Mouse (Mus musculus): Measurements from ENCODE around the gene Ceacam1. TPM values are rescaled to one million over a fixed set of nuclear protein-coding genes. Genes with fewer than 3 reads are reported as not detected.
A peak's percentile ranks its signal among the peaks of the same experiment; 100 is the strongest.
"Not testable (repeated sequence)": the region's sequence is repeated elsewhere in the genome, so short reads cannot be mapped to it uniquely, and the experiment has no call there.

Ceacam1 gene
- polyA plus RNA-seq (2015; fragmentation: Nextera tagmentation; extraction: Ambion mirVana): 24.3 and 27.3 TPM in 2 replicates

- H3K4me3 ChIP-seq (ENCODE audit: low read depth, low read length): peak within 1 kb of the TSS; percentile 35
- H3K27ac ChIP-seq (ENCODE audit: low read depth): peak within 1 kb of the TSS; percentile 85
- H3K4me1 ChIP-seq (ENCODE audit: insufficient read depth); H3K36me3 ChIP-seq (replicated peaks; ENCODE audit: insufficient read depth, low read length); H3K9me3 ChIP-seq (ENCODE audit: low read length); H3K27me3 ChIP-seq (ENCODE audit: insufficient read depth, low read length): not testable (repeated sequence)
- H3K9ac ChIP-seq (replicated peaks): peak within 1 kb of the TSS; percentile 53; the same call in 1 of the 2 replicates
- DNase-seq: peak; percentile 84
- peak within 1 kb of the TSS; percentile 63 for H3K4me2 ChIP-seq (ENCODE audit: low read depth, low read length)
- 9% methylated on average over 5 of the region's 5 CpGs for WGBS (ENCODE audit: insufficient replicate concordance)
- ATAC-seq: peak; percentile 92
Observed at GRCm38 (mm10) chr7:25477091-25477751, at the start of gene Ceacam1. Gene Ceacam1, minus strand, starts transcription at chr7:25477603.

GRCm38 (mm10) chr7:25516070-25516777, 38.8 kb upstream of the Ceacam1 start:
- 68% methylated on average over 2 of the region's 5 CpGs for WGBS (ENCODE audit: insufficient replicate concordance)
- not testable (repeated sequence) for H3K27ac ChIP-seq (ENCODE audit: low read depth); H3K4me1 ChIP-seq (ENCODE audit: insufficient read depth); H3K36me3 ChIP-seq (replicated peaks; ENCODE audit: insufficient read depth, low read length); DNase-seq; H3K9ac ChIP-seq (replicated peaks); H3K4me2 ChIP-seq (ENCODE audit: low read depth, low read length); H3K27me3 ChIP-seq (ENCODE audit: insufficient read depth, low read length); ATAC-seq; H3K4me3 ChIP-seq (ENCODE audit: low read depth, low read length); H3K9me3 ChIP-seq (ENCODE audit: low read length)

GRCm38 (mm10) chr7:25515667-25516066, 38.3 kb upstream of the Ceacam1 start:
- not testable (repeated sequence) for H3K27ac ChIP-seq (ENCODE audit: low read depth); H3K27me3 ChIP-seq (ENCODE audit: insufficient read depth, low read length); H3K9me3 ChIP-seq (ENCODE audit: low read length); ATAC-seq; H3K4me2 ChIP-seq (ENCODE audit: low read depth, low read length); H3K36me3 ChIP-seq (replicated peaks; ENCODE audit: insufficient read depth, low read length); DNase-seq; H3K4me3 ChIP-seq (ENCODE audit: low read depth, low read length); H3K9ac ChIP-seq (replicated peaks); H3K4me1 ChIP-seq (ENCODE audit: insufficient read depth)
- WGBS (ENCODE audit: insufficient replicate concordance): 50% methylated on average over 1 of the region's 1 CpGs

DNA sequence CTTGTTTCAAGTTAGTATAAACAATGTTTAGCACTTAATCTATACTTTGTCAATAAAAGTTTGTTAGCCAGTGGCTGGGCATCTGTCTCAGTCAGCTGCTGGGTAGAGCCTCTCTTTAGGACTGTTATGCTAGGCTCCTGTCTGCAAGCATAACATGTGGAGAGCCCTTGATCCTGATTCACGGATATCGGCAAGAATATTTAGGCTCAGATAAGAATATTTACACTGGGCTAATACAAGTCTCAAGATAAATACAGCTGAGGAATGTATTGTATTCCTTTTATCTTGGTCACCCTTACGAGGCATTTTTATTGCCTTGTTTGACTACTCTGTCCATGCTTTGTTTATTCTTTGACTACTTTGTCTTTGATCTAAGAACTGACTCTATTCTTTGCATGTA, 32.5 kb upstream of the Ceacam1 start:
- no peak overlapping the region for H3K9ac ChIP-seq (replicated peaks)
- H3K4me2 ChIP-seq (ENCODE audit: low read depth, low read length): no peak overlapping the region
- TF ChIP-seq CTCF (IDR thresholded peaks at IDR 0.05; ENCODE audit: low read depth) (no peak), EP300 (IDR thresholded peaks at IDR 0.05; ENCODE audit: low read depth) (no peak)
- H3K36me3 ChIP-seq (replicated peaks; ENCODE audit: insufficient read depth, low read length): no peaks in the 10 kb centered on the region
- ATAC-seq (no peak), DNase-seq (no peak)
- H3K27ac ChIP-seq (ENCODE audit: low read depth): no peak overlapping the region
- H3K4me3 ChIP-seq (ENCODE audit: low read depth, low read length): no peak overlapping the region
- no peaks in the 10 kb centered on the region for H3K4me1 ChIP-seq (ENCODE audit: insufficient read depth)
- H3K9me3 ChIP-seq (ENCODE audit: low read length): no peaks in the 10 kb centered on the region
- WGBS (ENCODE audit: insufficient replicate concordance): 24% methylated on average over 3 of the region's 3 CpGs
- H3K27me3 ChIP-seq (ENCODE audit: insufficient read depth, low read length): no peaks in the 10 kb centered on the region

DNA sequence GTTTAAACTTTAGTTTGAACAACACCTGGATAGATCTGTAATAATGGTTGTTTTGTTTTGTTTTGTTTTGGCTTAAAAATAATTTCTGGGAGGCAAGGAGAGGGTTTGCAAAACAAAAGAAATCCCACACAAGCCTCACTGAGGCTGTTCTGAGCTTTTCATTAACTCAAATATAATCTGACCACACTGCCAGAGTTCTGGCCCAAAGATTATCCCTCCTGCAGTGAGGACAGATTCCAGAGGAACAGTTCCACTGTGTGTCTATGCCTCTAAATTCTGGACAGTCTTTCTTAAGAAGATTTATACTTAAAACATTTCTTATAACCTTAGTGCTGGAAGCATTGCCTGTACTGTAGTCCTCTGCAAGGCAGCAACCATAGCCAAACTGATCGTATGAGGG, 17.2 kb upstream of the Ceacam1 start:
- Histone ChIP-seq H3K9me3 (ENCODE audit: low read length) (no peaks in the 10 kb centered on the region), H3K27ac (ENCODE audit: low read depth) (no peak overlapping the region), H3K4me2 (ENCODE audit: low read depth, low read length) (no peak overlapping the region), H3K36me3 (replicated peaks; ENCODE audit: insufficient read depth, low read length) (no peaks in the 10 kb centered on the region), H3K4me3 (ENCODE audit: low read depth, low read length) (no peak overlapping the region), H3K27me3 (ENCODE audit: insufficient read depth, low read length) (no peaks in the 10 kb centered on the region), H3K4me1 (ENCODE audit: insufficient read depth) (no peaks in the 10 kb centered on the region), H3K9ac (replicated peaks) (no peak overlapping the region)
- TF ChIP-seq EP300 (IDR thresholded peaks at IDR 0.05; ENCODE audit: low read depth) (no peak), CTCF (IDR thresholded peaks at IDR 0.05; ENCODE audit: low read depth) (no peak)
- WGBS (ENCODE audit: insufficient replicate concordance): 69% methylated on average over 1 of the region's 1 CpGs
- no peak for DNase-seq
- no peak for ATAC-seq

DNA sequence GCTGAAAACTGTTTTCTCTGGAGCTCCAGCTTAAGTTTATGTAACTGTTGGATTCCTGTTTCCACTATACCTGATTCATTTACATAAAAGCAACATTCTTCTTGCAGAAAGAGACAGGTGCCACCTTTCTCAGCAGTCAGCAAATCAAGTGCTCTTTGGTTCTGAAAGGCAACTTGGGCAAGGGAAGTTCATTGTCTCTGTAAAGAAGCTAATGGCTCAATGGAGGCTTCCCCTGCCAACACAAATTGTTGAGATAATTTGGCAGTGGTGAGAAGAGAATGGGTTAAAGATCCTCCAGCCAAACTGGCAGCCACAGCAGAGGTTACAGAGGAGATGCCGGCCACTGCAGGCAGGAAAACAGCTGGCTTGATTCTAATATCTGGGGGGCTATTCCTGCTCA, 13.3 kb upstream of the Ceacam1 start:
- not testable (repeated sequence) for H3K4me3 ChIP-seq (ENCODE audit: low read depth, low read length); H3K27me3 ChIP-seq (ENCODE audit: insufficient read depth, low read length); H3K4me1 ChIP-seq (ENCODE audit: insufficient read depth); H3K4me2 ChIP-seq (ENCODE audit: low read depth, low read length); DNase-seq; H3K9ac ChIP-seq (replicated peaks); H3K27ac ChIP-seq (ENCODE audit: low read depth); H3K9me3 ChIP-seq (ENCODE audit: low read length); ATAC-seq; H3K36me3 ChIP-seq (replicated peaks; ENCODE audit: insufficient read depth, low read length)
- WGBS (ENCODE audit: insufficient replicate concordance): no CpG with 5 or more reads among the region's 1 CpGs

DNA sequence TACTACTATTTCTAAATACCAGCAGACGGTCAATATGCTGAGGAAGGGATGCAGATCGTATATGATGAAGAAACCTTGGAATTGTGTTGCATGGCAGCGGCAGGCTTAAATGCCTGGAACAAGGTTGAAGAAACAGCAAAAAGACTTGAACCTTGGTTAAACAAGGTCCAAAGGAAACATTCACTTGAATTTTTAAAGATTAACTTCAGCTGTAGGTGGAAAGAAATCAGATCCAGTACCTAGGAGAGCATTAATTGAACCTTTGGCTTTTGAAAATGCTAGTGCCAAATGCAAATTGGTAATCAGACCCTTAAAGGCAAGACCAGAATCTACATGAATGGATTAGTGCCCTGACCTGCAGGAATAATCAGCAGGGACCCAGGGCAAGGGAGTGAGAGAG, 12.0 kb upstream of the Ceacam1 start:
- not testable (repeated sequence) for H3K4me2 ChIP-seq (ENCODE audit: low read depth, low read length); DNase-seq; H3K9ac ChIP-seq (replicated peaks); ATAC-seq; H3K9me3 ChIP-seq (ENCODE audit: low read length); H3K27ac ChIP-seq (ENCODE audit: low read depth); H3K4me1 ChIP-seq (ENCODE audit: insufficient read depth); H3K36me3 ChIP-seq (replicated peaks; ENCODE audit: insufficient read depth, low read length); H3K4me3 ChIP-seq (ENCODE audit: low read depth, low read length); H3K27me3 ChIP-seq (ENCODE audit: insufficient read depth, low read length)
- 83% methylated on average over 3 of the region's 3 CpGs for WGBS (ENCODE audit: insufficient replicate concordance)

Data from liver, postnatal 0 days (tissue).